Mouse (Mus musculus): ENCODE data around the gene Lef1. TPM values are rescaled to one million over a fixed set of nuclear protein-coding genes. Genes with fewer than 3 reads are reported as not detected.

The Lef1 gene
- polyA plus RNA-seq (2012; rRNA removed): 1.0 and 1.4 TPM in 2 replicates

DNA sequence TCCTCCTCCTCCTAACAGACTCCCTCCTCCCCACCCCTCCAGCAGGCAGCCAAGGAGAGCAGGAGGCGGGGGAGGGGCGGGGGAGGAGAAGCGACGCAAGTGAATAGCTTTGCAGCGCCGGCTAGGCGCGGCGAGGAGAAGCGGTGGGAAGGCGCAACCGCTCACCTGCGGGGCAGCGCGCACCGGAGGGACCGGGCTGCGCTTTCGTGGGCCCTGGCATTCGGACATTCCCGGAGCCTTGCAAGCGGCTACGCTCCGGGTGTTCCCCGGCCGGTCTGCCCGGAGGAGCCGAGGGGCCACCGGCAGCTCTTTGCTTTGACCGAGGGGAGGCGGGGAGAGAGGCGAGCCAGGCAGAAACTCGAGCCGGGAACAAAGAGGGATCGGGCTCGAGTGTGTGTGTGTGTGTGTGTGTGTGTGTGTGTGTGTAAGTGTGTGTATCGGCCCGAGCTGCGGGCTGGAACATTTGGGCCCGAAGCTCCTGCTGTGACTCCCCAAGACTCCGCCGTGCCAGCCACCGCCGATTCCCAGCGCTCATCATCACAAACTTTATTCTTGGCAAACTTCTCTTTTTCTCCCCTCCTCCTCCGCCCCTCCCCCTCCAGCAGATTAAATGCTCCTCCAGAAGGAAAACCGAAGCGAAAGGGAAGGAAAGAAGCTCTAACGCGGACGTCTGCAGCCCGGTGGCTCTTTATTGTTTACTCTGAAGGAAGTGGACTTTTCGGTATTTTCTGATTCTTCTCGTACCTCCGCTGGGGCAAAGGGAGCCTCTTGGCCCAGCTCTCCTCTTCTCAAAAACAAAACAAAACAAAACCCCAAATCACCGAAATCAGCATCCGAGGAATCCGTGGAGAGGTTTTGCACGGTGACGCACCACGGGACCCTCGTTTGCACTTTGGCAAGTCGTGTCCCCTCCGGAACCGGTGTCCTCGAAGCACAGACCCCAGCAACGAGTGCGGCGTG is at the start of gene Lef1:
Lef1 (plus strand) TSS at position 281 of the 960 bp plus-strand sequence.

GRCm38 (mm10) chr3:131271559-131272373 is 161.5 kb downstream of the Lef1 start, which contains the start of gene Hadh:
Gene Hadh, minus strand, starts transcription at chr3:131272101.

Other genes starting within 250 kb of the Lef1 start
- gene Hadh, start 161.6 kb downstream of the Lef1 start, polyA plus RNA-seq (2012; rRNA removed): 198 and 220 TPM in 2 replicates
- 2.1 and 2.3 TPM in 2 replicates for gene Cyp2u1, start 192.8 kb downstream of the Lef1 start, polyA plus RNA-seq (2012; rRNA removed)

Data from colon, adult 2 months (tissue).